Mouse (Mus musculus): ENCODE results near the gene Adam22. TPM values are rescaled to one million over a fixed set of nuclear protein-coding genes. Genes with fewer than 3 reads are reported as not detected.

Adam22 gene
- polyA plus RNA-seq, 1 experiment from 2014 or later = 7.1 TPM

- no peaks in the 10 kb centered on the region for H3K9me3 ChIP-seq
- H3K36me3 ChIP-seq = no peaks in the 10 kb centered on the region
- 52% methylated on average over 10 of the region's 10 CpGs for WGBS
- no peak overlapping the region for H3K4me3 ChIP-seq (replicated peaks)
- no peaks in the 10 kb centered on the region for H3K4me1 ChIP-seq
- no peak overlapping the region for H3K27ac ChIP-seq
- H3K9ac ChIP-seq = no peak overlapping the region
- ATAC-seq (ENCODE audit: insufficient read depth, low FRiP score, low read depth) = no peak
- no peak overlapping the region for H3K4me2 ChIP-seq
- H3K27me3 ChIP-seq (replicated peaks) = no peaks in the 10 kb centered on the region
Observed at GRCm38 (mm10) chr5:8297719-8298419, 70.1 kb downstream of the Adam22 start.

- 22% methylated on average over 1 of the region's 1 CpGs for WGBS
- no peak overlapping the region for H3K9ac ChIP-seq
- no peaks in the 10 kb centered on the region for H3K4me1 ChIP-seq
- no peaks in the 10 kb centered on the region for H3K27me3 ChIP-seq (replicated peaks)
- H3K36me3 ChIP-seq = no peaks in the 10 kb centered on the region
- H3K4me2 ChIP-seq = no peak overlapping the region
- ATAC-seq (ENCODE audit: insufficient read depth, low FRiP score, low read depth) = no peak; the same call in 1 of the 2 replicates
- no peaks in the 10 kb centered on the region for H3K9me3 ChIP-seq
- no peak overlapping the region for H3K4me3 ChIP-seq (replicated peaks)
- H3K27ac ChIP-seq = no peak overlapping the region
Observed at GRCm38 (mm10) chr5:8293287-8293686, 74.7 kb downstream of the Adam22 start.

- H3K27me3 ChIP-seq (replicated peaks) = no peaks in the 10 kb centered on the region
- ATAC-seq (ENCODE audit: insufficient read depth, low FRiP score, low read depth) = no peak
- H3K9ac ChIP-seq = no peak overlapping the region
- no peak overlapping the region for H3K4me2 ChIP-seq
- no peaks in the 10 kb centered on the region for H3K9me3 ChIP-seq
- H3K36me3 ChIP-seq = no peaks in the 10 kb centered on the region
- no peak overlapping the region for H3K27ac ChIP-seq
- no peak overlapping the region for H3K4me3 ChIP-seq (replicated peaks)
- 90% methylated on average over 1 of the region's 1 CpGs for WGBS
- no peaks in the 10 kb centered on the region for H3K4me1 ChIP-seq
Observed at GRCm38 (mm10) chr5:8291496-8291895, 76.5 kb downstream of the Adam22 start.

GRCm38 (mm10) chr5:8289678-8290614 lies 78.0 kb downstream of the Adam22 start:
- H3K9ac ChIP-seq = no peak overlapping the region
- no peak overlapping the region for H3K4me3 ChIP-seq (replicated peaks)
- no peak overlapping the region for H3K27ac ChIP-seq
- H3K4me2 ChIP-seq = no peak overlapping the region
- no peaks in the 10 kb centered on the region for H3K36me3 ChIP-seq
- H3K27me3 ChIP-seq (replicated peaks) = no peaks in the 10 kb centered on the region
- H3K4me1 ChIP-seq = no peaks in the 10 kb centered on the region
- no peak for ATAC-seq (ENCODE audit: insufficient read depth, low FRiP score, low read depth)
- WGBS = 64% methylated on average over 6 of the region's 6 CpGs
- no peaks in the 10 kb centered on the region for H3K9me3 ChIP-seq

- H3K27me3 ChIP-seq (replicated peaks) = no peaks in the 10 kb centered on the region
- no peak overlapping the region for H3K9ac ChIP-seq
- H3K9me3 ChIP-seq = no peaks in the 10 kb centered on the region
- no peak for ATAC-seq (ENCODE audit: insufficient read depth, low FRiP score, low read depth)
- 51% methylated on average over 5 of the region's 5 CpGs for WGBS
- H3K4me1 ChIP-seq = no peaks in the 10 kb centered on the region
- H3K27ac ChIP-seq = no peak overlapping the region
- no peaks in the 10 kb centered on the region for H3K36me3 ChIP-seq
- no peak overlapping the region for H3K4me3 ChIP-seq (replicated peaks)
- no peak overlapping the region for H3K4me2 ChIP-seq
Observed at GRCm38 (mm10) chr5:8284123-8284522, 83.8 kb downstream of the Adam22 start.

GRCm38 (mm10) chr5:8276141-8276540 lies 91.8 kb downstream of the Adam22 start:
- H3K27ac ChIP-seq = no peak overlapping the region
- no peaks in the 10 kb centered on the region for H3K27me3 ChIP-seq (replicated peaks)
- H3K9ac ChIP-seq = no peak overlapping the region
- H3K36me3 ChIP-seq = no peaks in the 10 kb centered on the region
- no peaks in the 10 kb centered on the region for H3K4me1 ChIP-seq
- H3K4me3 ChIP-seq (replicated peaks) = no peak overlapping the region
- no peaks in the 10 kb centered on the region for H3K9me3 ChIP-seq
- no peak overlapping the region for H3K4me2 ChIP-seq
- WGBS = 58% methylated on average over 1 of the region's 1 CpGs
- no peak for ATAC-seq (ENCODE audit: insufficient read depth, low FRiP score, low read depth)

GRCm38 (mm10) chr5:8257366-8257765 lies 110.6 kb downstream of the Adam22 start:
- H3K4me1 ChIP-seq = no peaks in the 10 kb centered on the region
- WGBS = 88% methylated on average over 1 of the region's 1 CpGs
- no peak overlapping the region for H3K4me3 ChIP-seq (replicated peaks)
- no peaks in the 10 kb centered on the region for H3K27me3 ChIP-seq (replicated peaks)
- no peak overlapping the region for H3K4me2 ChIP-seq
- no peak for ATAC-seq (ENCODE audit: insufficient read depth, low FRiP score, low read depth)
- no peaks in the 10 kb centered on the region for H3K36me3 ChIP-seq
- no peak overlapping the region for H3K27ac ChIP-seq
- H3K9me3 ChIP-seq = no peaks in the 10 kb centered on the region
- H3K9ac ChIP-seq = no peak overlapping the region

GRCm38 (mm10) chr5:8256487-8256886 lies 111.5 kb downstream of the Adam22 start:
- H3K4me2 ChIP-seq = no peak overlapping the region
- H3K9me3 ChIP-seq = no peaks in the 10 kb centered on the region
- H3K36me3 ChIP-seq = no peaks in the 10 kb centered on the region
- H3K27me3 ChIP-seq (replicated peaks) = no peaks in the 10 kb centered on the region
- H3K4me1 ChIP-seq = no peaks in the 10 kb centered on the region
- no peak overlapping the region for H3K9ac ChIP-seq
- no peak overlapping the region for H3K4me3 ChIP-seq (replicated peaks)
- WGBS = 88% methylated on average over 4 of the region's 4 CpGs
- no peak overlapping the region for H3K27ac ChIP-seq
- no peak for ATAC-seq (ENCODE audit: insufficient read depth, low FRiP score, low read depth)

GRCm38 (mm10) chr5:8244696-8245095 lies 123.3 kb downstream of the Adam22 start:
- H3K4me1 ChIP-seq = no peaks in the 10 kb centered on the region
- no peaks in the 10 kb centered on the region for H3K36me3 ChIP-seq
- no peaks in the 10 kb centered on the region for H3K27me3 ChIP-seq (replicated peaks)
- H3K27ac ChIP-seq = no peak overlapping the region
- H3K4me3 ChIP-seq (replicated peaks) = no peak overlapping the region
- 89% methylated on average over 7 of the region's 7 CpGs for WGBS
- H3K9me3 ChIP-seq = no peaks in the 10 kb centered on the region
- no peak overlapping the region for H3K4me2 ChIP-seq
- no peak overlapping the region for H3K9ac ChIP-seq
- ATAC-seq (ENCODE audit: insufficient read depth, low FRiP score, low read depth) = no peak

GRCm38 (mm10) chr5:8243064-8243615 lies 124.8 kb downstream of the Adam22 start:
- Histone ChIP-seq H3K36me3 (no peaks in the 10 kb centered on the region), H3K9me3 (no peaks in the 10 kb centered on the region), H3K4me3 (replicated peaks) (no peak overlapping the region), H3K27me3 (replicated peaks) (no peaks in the 10 kb centered on the region), H3K27ac (no peak overlapping the region), H3K4me1 (no peaks in the 10 kb centered on the region), H3K9ac (no peak overlapping the region), H3K4me2 (no peak overlapping the region)
- no peak for ATAC-seq (ENCODE audit: insufficient read depth, low FRiP score, low read depth)
- WGBS = 59% methylated on average over 4 of the region's 4 CpGs

- Histone ChIP-seq H3K4me3 (replicated peaks) (no peak overlapping the region), H3K4me2 (no peak overlapping the region), H3K4me1 (no peaks in the 10 kb centered on the region), H3K27ac (no peak overlapping the region), H3K9me3 (no peaks in the 10 kb centered on the region), H3K36me3 (no peaks in the 10 kb centered on the region), H3K27me3 (replicated peaks) (no peaks in the 10 kb centered on the region), H3K9ac (no peak overlapping the region)
- ATAC-seq (ENCODE audit: insufficient read depth, low FRiP score, low read depth) = no peak
- 87% methylated on average over 1 of the region's 1 CpGs for WGBS
Observed at GRCm38 (mm10) chr5:8242660-8243059, 125.3 kb downstream of the Adam22 start.

- H3K27me3 ChIP-seq (replicated peaks) = no peaks in the 10 kb centered on the region
- H3K9me3 ChIP-seq = no peaks in the 10 kb centered on the region
- no peak overlapping the region for H3K4me3 ChIP-seq (replicated peaks)
- no peak for ATAC-seq (ENCODE audit: insufficient read depth, low FRiP score, low read depth)
- H3K27ac ChIP-seq = no peak overlapping the region
- H3K36me3 ChIP-seq = no peaks in the 10 kb centered on the region
- H3K4me1 ChIP-seq = no peaks in the 10 kb centered on the region
- WGBS = 77% methylated on average over 1 of the region's 1 CpGs
- H3K4me2 ChIP-seq = no peak overlapping the region
- no peak overlapping the region for H3K9ac ChIP-seq
Observed at GRCm38 (mm10) chr5:8227073-8227472, 140.9 kb downstream of the Adam22 start.
